Mouse (Mus musculus) spleen, adult 2 months (tissue): ENCODE measurements around the gene Plch2. TPM values are rescaled to one million over a fixed set of nuclear protein-coding genes. Genes with fewer than 3 reads are reported as not detected.

Source experiments
- DNase-seq, 2 experiments: peaks; one replicate each; pipeline versions ENCODE4 v3.0.0 to v3.0.0-alpha.2; 2012 to 2021; ENCODE audit warnings: low spot score in 2 of 2, low read depth in 1 of 2
- H3K27ac ChIP-seq: fragments of 200-500 bp; 2 replicates; pipeline ENCODE4 v1.5.1; 2012; ENCODE audit warnings: low read length, inconsistent platforms; ENCODE audit not compliant: insufficient read depth
- H3K27me3 ChIP-seq: fragments of 200-500 bp; 2 replicates; pipeline ENCODE4 v1.6.1; 2012; ENCODE audit warnings: mild to moderate bottlenecking, moderate library complexity, low read length, inconsistent platforms; ENCODE audit not compliant: control insufficient read depth, insufficient read depth
- H3K36me3 ChIP-seq: fragments of 200-500 bp; 2 replicates; pipeline ENCODE4 v1.6.1; 2012; ENCODE audit warnings: mild to moderate bottlenecking, low read length, inconsistent platforms; ENCODE audit not compliant: control insufficient read depth, insufficient read depth
- H3K4me1 ChIP-seq: fragments of 200-500 bp; 2 replicates; pipeline ENCODE4 v1.6.1; 2011; ENCODE audit warnings: inconsistent platforms; ENCODE audit not compliant: control insufficient read depth, insufficient read depth, insufficient read length
- H3K4me3 ChIP-seq: fragments of 200-500 bp; 2 replicates; pipeline ENCODE4 v1.5.1; 2011; ENCODE audit warnings: mild to moderate bottlenecking, inconsistent platforms; ENCODE audit not compliant: insufficient read depth, insufficient read length; ENCODE audit errors: extremely low read depth
- CTCF ChIP-seq: fragments of 200-500 bp; IDR thresholded peaks from 2 replicates; pipeline ENCODE4 v1.5.1; 2011; ENCODE audit warnings: mild to moderate bottlenecking, inconsistent platforms; ENCODE audit not compliant: insufficient read depth, insufficient read length, insufficient replicate concordance; ENCODE audit errors: extremely low read depth
- POLR2A ChIP-seq: fragments of 200-500 bp; IDR thresholded peaks from 2 replicates; pipeline ENCODE4 v1.6.1; 2011; ENCODE audit warnings: low read depth, low read length, inconsistent platforms
- WGBS: fragments of 180-500 bp; shearing (Covaris S2); methylation state at CpG from one replicate; pipeline ENCODE4 v1.1.7; 2018; 5-methylcytosine and 5-hydroxymethylcytosine counted together
- polyA plus RNA-seq: library from polyadenylated mRNA; depleted of rRNA; stranded (reverse); fragments of >200 nt; gene quantifications from 2 replicates; pipeline ENCODE4 v1.2.3, GENCODE M21; 2012; rRNA removed

Gene Plch2
- polyA plus RNA-seq, result 0.20 and 0.29 TPM in 2 replicates

DNA sequence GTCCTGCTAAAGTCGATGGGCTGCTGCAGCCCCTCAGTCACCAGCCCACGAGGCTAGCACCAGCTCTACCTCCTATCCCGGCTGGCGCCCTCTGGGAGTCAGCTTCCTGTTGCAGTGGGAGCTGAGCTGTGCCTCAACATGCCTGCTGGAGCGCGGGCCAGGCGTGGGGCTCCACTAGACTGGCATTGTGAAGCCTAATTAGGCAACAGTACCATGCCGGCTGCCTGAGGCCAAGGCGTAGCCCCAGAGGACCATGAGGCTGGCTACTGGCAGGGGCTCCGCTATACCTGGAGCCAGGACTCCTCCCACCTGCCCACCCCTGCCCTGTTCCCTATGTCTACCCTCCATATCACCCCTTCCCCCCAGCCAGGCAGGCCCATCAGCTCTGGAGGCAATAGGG, at the start of gene Plch2:
Plch2 (minus strand) TSS at position 61 of the 400 bp plus-strand sequence.
- WGBS, result 67% methylated on average over 10 of the region's 10 CpGs
- TF ChIP-seq POLR2A (no peak), CTCF (no peak)
- no peak for DNase-seq
- Histone ChIP-seq H3K4me1 (no peaks in the 10 kb centered on the region; the same call in 1 of the 2 replicates), H3K36me3 (no peaks in the 10 kb centered on the region), H3K4me3 (no peak within 1 kb of the TSS), H3K27me3 (no peaks in the 10 kb centered on the region), H3K27ac (no peak within 1 kb of the TSS)

DNA sequence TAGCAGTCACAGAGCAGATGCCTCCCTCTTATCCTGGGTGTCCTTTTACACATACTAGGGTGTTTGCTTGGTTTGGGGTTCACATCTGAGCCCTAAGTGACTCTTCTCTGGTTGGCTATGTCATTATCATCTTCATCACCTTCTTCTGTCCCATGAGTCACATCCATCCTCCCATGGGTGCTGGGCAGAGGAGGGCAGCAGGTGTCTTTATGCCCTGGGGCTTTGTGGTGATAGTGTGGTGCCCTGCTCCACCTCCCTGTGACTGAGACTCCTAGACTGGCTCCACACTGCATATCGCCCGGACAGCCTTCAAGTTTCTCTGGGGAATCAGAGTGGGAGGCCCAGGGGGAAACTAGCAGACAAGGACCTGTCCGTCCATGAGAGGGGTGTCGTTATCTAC, 42.0 kb upstream of the Plch2 start:
- Histone ChIP-seq H3K27ac (no peak overlapping the region), H3K36me3 (no peaks in the 10 kb centered on the region), H3K4me1 (peaks cover 3% of the 10 kb centered on the region; the same call in 1 of the 2 replicates), H3K27me3 (no peaks in the 10 kb centered on the region), H3K4me3 (no peak overlapping the region)
- 41% methylated on average over 4 of the region's 4 CpGs for WGBS
- TF ChIP-seq POLR2A (no peak), CTCF (no peak)
- no peak for DNase-seq

DNA sequence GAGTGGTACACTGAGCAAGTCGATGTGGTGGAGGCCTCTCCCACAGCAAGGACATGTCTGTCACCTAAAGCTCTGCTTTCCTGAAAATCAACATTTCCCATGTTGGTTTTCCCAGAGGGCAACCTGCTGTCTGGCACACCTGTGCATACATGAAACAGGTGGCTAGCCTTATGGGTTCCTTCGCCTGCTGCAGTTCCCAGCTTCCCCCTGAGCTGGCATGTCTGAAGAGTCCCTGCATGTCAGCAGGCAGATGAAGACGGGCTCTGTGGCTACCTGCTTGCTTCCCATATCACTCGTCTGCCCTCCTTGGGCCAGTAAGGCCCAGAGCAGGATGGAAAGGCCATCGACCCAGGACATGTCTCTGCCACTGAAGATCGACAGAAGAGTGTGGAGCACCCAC, 40.9 kb upstream of the Plch2 start:
- 78% methylated on average over 6 of the region's 6 CpGs for WGBS
- H3K27me3 ChIP-seq, result no peaks in the 10 kb centered on the region
- no peak overlapping the region for H3K27ac ChIP-seq
- H3K4me1 ChIP-seq, result peaks cover 3% of the 10 kb centered on the region; the same call in 1 of the 2 replicates
- no peak for DNase-seq
- H3K4me3 ChIP-seq, result no peak overlapping the region
- H3K36me3 ChIP-seq, result no peaks in the 10 kb centered on the region
- no peak for TF ChIP-seq CTCF
- no peak for TF ChIP-seq POLR2A

DNA sequence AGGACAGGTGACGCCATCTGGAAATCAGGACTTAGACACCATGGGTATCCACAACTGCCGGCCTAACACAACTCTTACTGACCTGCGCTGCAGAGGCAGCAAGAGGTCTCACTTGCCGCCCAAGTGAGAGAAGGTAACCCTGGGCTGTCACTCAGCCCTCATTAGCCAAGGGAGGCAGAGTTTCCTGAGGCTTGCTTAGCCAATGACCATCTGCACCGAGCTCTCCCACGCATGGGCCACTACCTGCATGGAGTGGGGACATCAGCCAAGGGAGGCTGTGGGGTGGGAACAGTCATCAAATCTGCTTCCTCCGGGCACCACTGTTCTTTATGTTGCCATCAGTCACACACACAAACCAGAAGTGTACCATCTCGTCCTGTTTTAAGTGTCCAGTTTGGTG, 39.4 kb upstream of the Plch2 start:
- H3K27me3 ChIP-seq, result no peaks in the 10 kb centered on the region
- 93% methylated on average over 8 of the region's 8 CpGs for WGBS
- no peak overlapping the region for H3K4me3 ChIP-seq
- TF ChIP-seq CTCF (no peak), POLR2A (no peak)
- H3K4me1 ChIP-seq, result peaks cover 3% of the 10 kb centered on the region; the same call in 1 of the 2 replicates
- no peak for DNase-seq
- H3K36me3 ChIP-seq, result no peaks in the 10 kb centered on the region
- no peak overlapping the region for H3K27ac ChIP-seq

DNA sequence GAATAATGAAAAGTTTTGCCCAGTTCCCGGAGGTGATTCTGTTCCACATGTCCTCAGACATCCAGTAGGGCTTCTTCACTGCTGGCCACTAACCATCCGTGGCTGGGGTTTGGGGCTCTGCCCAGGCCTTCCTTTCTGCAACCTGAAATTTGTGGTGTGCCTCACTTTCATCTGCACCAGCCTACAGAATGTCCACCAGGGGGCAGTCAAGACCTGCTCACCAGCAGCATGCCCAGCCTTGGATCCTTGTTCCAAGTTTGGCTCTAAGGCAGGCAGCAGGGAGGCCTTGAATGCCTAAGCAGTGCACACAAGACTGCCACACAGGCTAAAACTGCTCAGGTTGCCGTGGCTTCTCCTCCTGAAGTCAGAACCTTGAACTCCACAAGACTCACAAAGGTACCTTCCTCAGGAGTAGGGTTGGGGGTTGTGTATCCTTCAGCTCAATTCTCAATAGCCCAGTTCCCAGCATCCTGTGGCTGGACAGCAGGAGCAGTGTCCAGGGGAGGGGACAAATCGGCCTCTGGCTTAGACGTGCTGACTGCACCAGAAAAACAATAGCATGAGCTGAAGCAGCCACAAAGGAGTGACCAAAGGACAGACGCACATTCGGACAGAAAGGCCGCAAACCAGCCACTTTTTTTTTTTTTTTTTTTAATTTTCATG, 38.8 kb upstream of the Plch2 start:
- H3K36me3 ChIP-seq, result no peaks in the 10 kb centered on the region
- no peak overlapping the region for H3K4me3 ChIP-seq
- 46% methylated on average over 8 of the region's 8 CpGs for WGBS
- peaks cover 3% of the 10 kb centered on the region; the same call in 1 of the 2 replicates for H3K4me1 ChIP-seq
- no peaks in the 10 kb centered on the region for H3K27me3 ChIP-seq
- no peak overlapping the region for H3K27ac ChIP-seq
- DNase-seq, result peak; percentile 61 to 66
- TF ChIP-seq CTCF, result peak; percentile 94; the same call in 1 of the 2 replicates
- TF ChIP-seq POLR2A, result no peak

DNA sequence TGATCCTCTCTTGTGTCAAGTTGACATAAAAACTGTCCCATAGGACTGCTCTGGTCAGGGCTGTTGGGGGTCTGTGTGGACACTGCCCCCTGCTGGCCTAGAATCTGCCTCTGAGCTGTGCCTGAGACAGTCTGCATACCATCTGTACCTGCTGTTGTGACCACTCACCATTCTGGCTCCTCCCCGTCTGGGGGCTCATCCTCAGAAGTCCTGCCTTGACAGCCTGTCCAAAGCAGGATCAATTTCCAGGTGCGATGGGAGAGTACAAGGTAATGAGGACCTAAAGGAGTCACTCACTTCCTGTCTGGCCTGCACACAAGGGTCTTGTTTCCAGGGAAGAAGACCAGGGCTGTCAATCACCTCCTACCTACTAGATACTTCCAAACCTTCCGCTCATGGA, 38.0 kb upstream of the Plch2 start:
- Histone ChIP-seq H3K36me3 (no peaks in the 10 kb centered on the region), H3K27me3 (no peaks in the 10 kb centered on the region), H3K4me1 (peaks cover 3% of the 10 kb centered on the region; the same call in 1 of the 2 replicates), H3K27ac (peak overlapping the region; percentile 34; the same call in 1 of the 2 replicates), H3K4me3 (no peak overlapping the region)
- TF ChIP-seq POLR2A, result no peak
- peak; percentile 65; the same call in 1 of the 2 replicates for TF ChIP-seq CTCF
- 74% methylated on average over 3 of the region's 3 CpGs for WGBS
- DNase-seq, result peak; percentile 27 to 60
